In genomic region chr2:52590970-52591347, GRCm38 (mm10) we compare ENCODE assay signal across 7 mouse cellular contexts.
A peak's percentile ranks its signal among the peaks of the same experiment; 100 is the strongest.
DNase-seq lines count a peak whose midpoint lies in the region; ATAC-seq lines count a peak whose summit lies in the region.

No protein-coding gene starts in this region.

- intact Hi-C loops in gastrocnemius, postnatal 36 days (cut with DNase I) = loop anchor here (5.0 kb wide), 1 partner anchor 274 kb away; no protein-coding TSS in a partner anchor

- peak; percentile 95 for ATAC-seq in inflammation-experienced regulatory T-cells, adult 6 months
- ATAC-seq in megakaryocyte progenitor cell, adult 5-6 weeks (replicated peaks; ENCODE audit: poor library complexity) = peak; percentile 81

- peak; percentile 39 for DNase-seq in adrenal gland, adult 8-10 months
- DNase-seq in embryo, embryonic 11.5 days (ENCODE audit: low read depth, low spot score) = peak; percentile 81
- peak; percentile 40 to 74 for DNase-seq in gastrocnemius, postnatal 36 days
- peak; percentile 55 to 63 for DNase-seq in left cerebral cortex, adult 8-10 months (ENCODE audit: low spot score in 2 of 2)
- peak; percentile 71 for DNase-seq in right cerebral cortex, postnatal 25 days

Comparison
In these comparisons a context has a peak if more than half of its experiments do, and no peak if none do; other contexts are left out.
1. Peak in every context shown above with its lines: DNase-seq and ATAC-seq.